Mouse (Mus musculus) hindbrain, embryonic 11.5 days (tissue): ENCODE results near the gene Ltc4s. TPM values are rescaled to one million over a fixed set of nuclear protein-coding genes. Genes with fewer than 3 reads are reported as not detected.

Source experiments
- ATAC-seq: fragments of 200-750 bp; cut with Nextera tagmentation; 2 replicates; pipeline ENCODE4 v1.8.0; 2017; ENCODE audit warnings: mild to moderate bottlenecking, moderate TSS enrichment, moderate library complexity; ENCODE audit not compliant: low FRiP score
- DNase-seq: peaks from one replicate; pipeline ENCODE4 v3.0.0-alpha.2; 2015; ENCODE audit warnings: low spot score
- H3K27ac ChIP-seq: fragments of 300-500 bp; sonication (generic); 2 replicates; pipeline ENCODE4 v1.5.1; 2014; ENCODE audit warnings: mild to moderate bottlenecking, low read depth, low read length
- H3K27me3 ChIP-seq: fragments of 300-500 bp; sonication (generic); 2 replicates; pipeline ENCODE4 v1.6.1; 2014; ENCODE audit warnings: mild to moderate bottlenecking, low read length, moderate library complexity, mixed read lengths; ENCODE audit not compliant: control insufficient read depth, insufficient read depth
- H3K36me3 ChIP-seq: fragments of 300-500 bp; sonication (generic); 2 replicates; pipeline ENCODE4 v1.6.1; 2014; ENCODE audit warnings: mild to moderate bottlenecking, low read length, moderate library complexity, mixed read lengths; ENCODE audit not compliant: control insufficient read depth, insufficient read depth
- H3K4me1 ChIP-seq: fragments of 300-500 bp; sonication (generic); replicated peaks from 2 replicates; pipeline ENCODE4 v1.6.1; 2014; ENCODE audit warnings: low read length, mixed read lengths; ENCODE audit not compliant: control insufficient read depth, insufficient read depth
- H3K4me2 ChIP-seq: fragments of 300-500 bp; sonication (generic); replicated peaks from 2 replicates; pipeline ENCODE4 v1.6.1; 2014; ENCODE audit warnings: mild to moderate bottlenecking, low read depth, low read length
- H3K4me3 ChIP-seq: fragments of 300-500 bp; sonication (generic); 2 replicates; pipeline ENCODE4 v1.5.1; 2014; ENCODE audit warnings: low read depth, low read length
- H3K9ac ChIP-seq: fragments of 300-500 bp; sonication (generic); 2 replicates; pipeline ENCODE4 v1.6.1; 2014; ENCODE audit warnings: low read depth, low read length
- H3K9me3 ChIP-seq: fragments of 300-500 bp; sonication (generic); 2 replicates; pipeline ENCODE4 v1.6.1; 2016; ENCODE audit warnings: low read length; ENCODE audit not compliant: control insufficient read depth
- WGBS: fragments of 180-500 bp; shearing (Covaris S2); extraction: QIAGEN DNeasy Blood & Tissue Kit; methylation state at CpG from one replicate; pipeline ENCODE4 v1.1.7; 2014; 5-methylcytosine and 5-hydroxymethylcytosine counted together
- polyA plus RNA-seq: library from polyadenylated mRNA; unstranded; fragments of >200 nt; fragmentation: Nextera tagmentation; extraction: Ambion mirVana; gene quantifications from 2 replicates; pipeline ENCODE4 v1.2.1, GENCODE M21; 2014

Gene Ltc4s
- polyA plus RNA-seq, 1 experiment from 2014 or later, result 0.94 TPM

DNA sequence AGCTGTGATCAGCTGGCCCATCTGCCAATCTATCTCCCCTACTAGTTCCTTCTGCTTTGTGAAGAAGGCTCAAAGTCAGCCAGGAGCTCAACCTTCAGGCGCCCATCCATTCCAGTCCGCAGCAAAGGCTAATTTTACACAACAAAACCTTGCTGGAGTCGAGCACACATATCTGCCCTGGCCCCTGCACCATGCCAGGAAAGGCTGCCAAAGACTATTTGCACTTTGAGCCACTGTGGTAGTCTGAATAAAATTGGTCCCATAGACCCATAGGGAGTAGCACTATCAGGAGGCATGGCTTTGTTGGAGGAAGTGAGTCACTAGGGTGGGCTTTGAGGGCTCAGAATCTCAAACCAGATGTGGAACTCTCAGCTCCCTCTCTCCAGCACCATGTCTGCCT, 33.0 kb downstream of the Ltc4s start:
- WGBS, result 94% methylated on average over 3 of the region's 3 CpGs

GRCm38 (mm10) chr11:50203302-50203827, 35.1 kb downstream of the Ltc4s start:
- H3K27me3 ChIP-seq, result no peaks in the 10 kb centered on the region
- no peak overlapping the region for H3K27ac ChIP-seq
- H3K36me3 ChIP-seq, result peaks cover 32% of the 10 kb centered on the region
- no peak overlapping the region for H3K4me2 ChIP-seq
- DNase-seq, result no peak
- no peak for ATAC-seq
- H3K9ac ChIP-seq, result no peak overlapping the region
- WGBS, result 93% methylated on average over 9 of the region's 9 CpGs
- H3K9me3 ChIP-seq, result no peaks in the 10 kb centered on the region
- no peaks in the 10 kb centered on the region for H3K4me1 ChIP-seq
- H3K4me3 ChIP-seq, result no peak overlapping the region

More for the DNA sequence above, 33.0 kb downstream of the Ltc4s start:
- Histone ChIP-seq H3K4me3 (no peak overlapping the region), H3K9ac (no peak overlapping the region), H3K36me3 (peaks cover 23% of the 10 kb centered on the region), H3K9me3 (no peaks in the 10 kb centered on the region), H3K27ac (no peak overlapping the region), H3K4me1 (no peaks in the 10 kb centered on the region), H3K4me2 (no peak overlapping the region), H3K27me3 (no peaks in the 10 kb centered on the region)
- ATAC-seq (no peak), DNase-seq (no peak)

DNA sequence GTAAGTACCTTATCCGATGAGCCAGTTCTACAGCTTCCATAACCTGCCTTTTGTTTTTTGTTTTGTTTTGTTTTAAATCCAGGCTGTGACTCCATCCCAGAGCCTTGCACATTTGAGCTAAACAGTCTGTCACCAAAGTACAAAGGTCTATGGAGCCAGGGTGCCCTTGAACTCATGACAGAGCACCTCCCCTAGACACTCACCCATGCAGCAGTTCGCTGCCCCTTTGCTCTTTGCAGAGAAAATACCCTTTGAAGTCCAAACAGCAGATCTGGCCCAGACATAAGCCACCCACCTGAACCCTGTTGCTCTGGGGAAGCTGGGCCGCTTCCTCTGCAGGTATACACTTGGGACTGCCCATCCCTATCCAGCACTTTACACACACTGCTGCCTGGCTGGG, 36.8 kb downstream of the Ltc4s start:
- Histone ChIP-seq H3K27ac (no peak overlapping the region), H3K9me3 (no peaks in the 10 kb centered on the region), H3K4me3 (no peak overlapping the region), H3K4me1 (no peaks in the 10 kb centered on the region), H3K36me3 (peaks cover 28% of the 10 kb centered on the region), H3K9ac (no peak overlapping the region), H3K4me2 (no peak overlapping the region), H3K27me3 (no peaks in the 10 kb centered on the region)
- no peak for ATAC-seq
- no peak for DNase-seq
- WGBS, result 88% methylated on average over 3 of the region's 3 CpGs

GRCm38 (mm10) chr11:50200613-50201012, 37.8 kb downstream of the Ltc4s start:
- H3K36me3 ChIP-seq, result peaks cover 28% of the 10 kb centered on the region
- H3K9ac ChIP-seq, result no peak overlapping the region
- no peak for DNase-seq
- no peaks in the 10 kb centered on the region for H3K4me1 ChIP-seq
- ATAC-seq, result no peak
- no peak overlapping the region for H3K4me2 ChIP-seq
- no peaks in the 10 kb centered on the region for H3K9me3 ChIP-seq
- no peak overlapping the region for H3K4me3 ChIP-seq
- H3K27me3 ChIP-seq, result no peaks in the 10 kb centered on the region
- no peak overlapping the region for H3K27ac ChIP-seq
- WGBS, result 93% methylated on average over 8 of the region's 8 CpGs

- H3K9me3 ChIP-seq, result no peaks in the 10 kb centered on the region
- peaks cover 16% of the 10 kb centered on the region for H3K36me3 ChIP-seq
- no peak for DNase-seq
- H3K4me1 ChIP-seq, result no peaks in the 10 kb centered on the region
- ATAC-seq, result no peak
- WGBS, result 90% methylated on average over 2 of the region's 2 CpGs
- H3K27ac ChIP-seq, result no peak overlapping the region
- H3K9ac ChIP-seq, result no peak overlapping the region
- no peaks in the 10 kb centered on the region for H3K27me3 ChIP-seq
- no peak overlapping the region for H3K4me3 ChIP-seq
- no peak overlapping the region for H3K4me2 ChIP-seq
Measured at GRCm38 (mm10) chr11:50198916-50199315, 39.5 kb downstream of the Ltc4s start.

DNA sequence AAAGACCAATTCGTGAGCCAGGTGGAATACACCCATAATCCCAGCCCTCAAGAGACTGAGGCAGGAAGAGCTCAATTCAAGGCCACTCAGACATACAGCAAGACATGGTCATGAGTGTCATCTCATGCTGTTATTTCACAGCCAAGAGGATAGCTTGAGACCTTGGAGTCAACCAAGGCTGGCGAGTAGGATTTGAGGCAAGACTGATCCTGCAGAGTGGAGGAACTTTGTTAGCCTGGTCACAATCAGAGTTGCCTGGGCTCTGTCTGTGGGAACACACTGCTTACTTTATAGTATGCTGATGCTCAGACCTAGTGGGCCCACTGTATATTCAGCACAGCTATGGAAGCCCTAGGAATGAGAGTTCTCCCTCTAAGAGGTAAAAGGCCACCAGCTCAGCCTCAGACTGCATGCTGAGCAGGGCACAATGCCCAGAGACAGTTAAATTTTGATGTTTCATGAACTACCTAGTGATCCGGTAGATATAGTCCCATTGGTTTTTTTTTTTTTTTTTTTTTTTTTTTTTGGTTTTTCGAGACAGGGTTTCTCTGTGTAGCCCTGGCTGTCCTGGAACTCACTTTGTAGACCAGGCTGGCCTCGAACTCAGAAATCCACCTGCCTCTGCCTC, 40.1 kb downstream of the Ltc4s start:
- no peaks in the 10 kb centered on the region for H3K27me3 ChIP-seq
- H3K27ac ChIP-seq, result no peak overlapping the region
- no peaks in the 10 kb centered on the region for H3K4me1 ChIP-seq
- no peak overlapping the region for H3K4me3 ChIP-seq
- WGBS, result 91% methylated on average over 3 of the region's 5 CpGs
- DNase-seq (no peak), ATAC-seq (no peak)
- peaks cover 14% of the 10 kb centered on the region for H3K36me3 ChIP-seq
- H3K9ac ChIP-seq, result no peak overlapping the region
- no peak overlapping the region for H3K4me2 ChIP-seq
- H3K9me3 ChIP-seq, result no peaks in the 10 kb centered on the region

GRCm38 (mm10) chr11:50197500-50197899, 40.9 kb downstream of the Ltc4s start:
- WGBS, result 92% methylated on average over 4 of the region's 4 CpGs
- H3K9me3 ChIP-seq, result no peaks in the 10 kb centered on the region
- no peaks in the 10 kb centered on the region for H3K4me1 ChIP-seq
- no peak for DNase-seq
- peaks cover 13% of the 10 kb centered on the region; the same call in 1 of the 2 replicates for H3K36me3 ChIP-seq
- H3K4me2 ChIP-seq, result no peak overlapping the region
- no peak for ATAC-seq
- no peak overlapping the region for H3K9ac ChIP-seq
- H3K27me3 ChIP-seq, result no peaks in the 10 kb centered on the region
- H3K4me3 ChIP-seq, result no peak overlapping the region
- H3K27ac ChIP-seq, result no peak overlapping the region

DNA sequence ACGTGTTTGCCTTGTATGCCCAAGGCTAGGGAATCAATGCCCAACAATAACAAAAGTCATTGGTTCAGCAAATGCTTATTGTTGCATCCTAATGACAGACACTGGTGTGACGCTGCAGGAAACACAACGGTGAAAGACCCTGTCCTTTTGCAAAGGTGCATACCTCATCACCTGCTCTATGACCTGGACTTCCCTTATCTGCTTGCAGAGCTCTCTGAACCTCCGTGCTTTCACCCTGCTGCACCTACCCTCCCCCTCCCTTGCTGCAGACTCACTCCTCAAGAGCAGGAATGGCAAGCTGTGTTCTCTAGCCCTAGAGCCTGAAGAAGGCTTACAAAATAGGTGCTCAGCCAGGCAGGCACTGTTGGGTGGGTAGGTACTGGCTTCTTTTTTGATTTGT, 43.6 kb downstream of the Ltc4s start:
- Histone ChIP-seq H3K27me3 (no peaks in the 10 kb centered on the region), H3K36me3 (peaks cover 5% of the 10 kb centered on the region; the same call in 1 of the 2 replicates), H3K9ac (no peak overlapping the region), H3K4me1 (no peaks in the 10 kb centered on the region), H3K4me2 (no peak overlapping the region), H3K27ac (no peak overlapping the region), H3K4me3 (no peak overlapping the region), H3K9me3 (no peaks in the 10 kb centered on the region)
- 86% methylated on average over 4 of the region's 4 CpGs for WGBS
- DNase-seq (no peak), ATAC-seq (no peak)

DNA sequence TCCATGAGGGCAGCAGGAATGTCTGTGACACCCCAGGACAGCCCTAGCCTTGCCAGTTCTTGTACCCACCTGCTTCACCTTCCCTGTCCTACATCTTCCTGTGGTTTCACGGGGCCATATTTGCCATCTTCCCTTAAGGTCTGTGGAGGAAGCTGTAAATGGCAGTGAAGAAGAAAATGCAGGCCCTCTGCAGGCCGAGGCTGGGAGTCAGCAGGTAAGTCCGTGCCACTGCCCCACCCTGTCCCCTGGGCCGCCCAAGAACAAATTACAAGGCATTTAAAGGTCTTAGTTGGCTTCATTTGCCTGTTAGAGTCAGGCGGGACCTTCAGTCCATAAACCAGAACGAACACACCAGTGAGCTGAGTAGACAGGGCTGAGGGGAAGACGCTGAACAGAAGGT, 44.3 kb downstream of the Ltc4s start:
- H3K27me3 ChIP-seq, result no peaks in the 10 kb centered on the region
- no peaks in the 10 kb centered on the region; the same call in 1 of the 2 replicates for H3K36me3 ChIP-seq
- ATAC-seq, result no peak
- no peak overlapping the region for H3K4me3 ChIP-seq
- no peaks in the 10 kb centered on the region for H3K4me1 ChIP-seq
- no peak overlapping the region for H3K27ac ChIP-seq
- H3K4me2 ChIP-seq, result no peak overlapping the region
- no peak for DNase-seq
- H3K9ac ChIP-seq, result no peak overlapping the region
- 82% methylated on average over 7 of the region's 7 CpGs for WGBS
- no peaks in the 10 kb centered on the region for H3K9me3 ChIP-seq
